Mouse (Mus musculus): Measurements from ENCODE around the gene Prkg1.
"Not testable (repeated sequence)": the region's sequence is repeated elsewhere in the genome, so short reads cannot be mapped to it uniquely, and the experiment has no call there.

GRCm38 (mm10) chr19:31219261-31219660 lies 545.6 kb downstream of the Prkg1 start:
- TF ChIP-seq CTCF (IDR thresholded peaks at IDR 0.05; ENCODE audit: low read depth, low read length); POLR2A (IDR thresholded peaks at IDR 0.05; ENCODE audit: borderline replicate concordance, low read depth, low read length): not testable (repeated sequence)
